Mouse (Mus musculus) olfactory bulb, adult 2 months (tissue): ENCODE results near the gene Gramd1c.

ENCODE experiments used
- CTCF ChIP-seq: fragments of 200-500 bp; IDR thresholded peaks from 2 replicates; pipeline ENCODE4 v1.5.1; 2012; ENCODE audit warnings: low read depth, mild to moderate bottlenecking, low read length, moderate library complexity; ENCODE audit not compliant: insufficient read depth
- POLR2A ChIP-seq: fragments of 200-500 bp; IDR thresholded peaks from 2 replicates; pipeline ENCODE4 v1.6.1; 2012; ENCODE audit warnings: mild to moderate bottlenecking, low read depth, low read length, moderate library complexity; ENCODE audit not compliant: insufficient read depth

- TF ChIP-seq CTCF (no peak), POLR2A (no peak)
Measured at GRCm38 (mm10) chr16:44053265-44053664, 9.9 kb downstream of the Gramd1c start.
